Mouse (Mus musculus): ENCODE results near the gene Thrb. TPM values are rescaled to one million over a fixed set of nuclear protein-coding genes. Genes with fewer than 3 reads are reported as not detected.

Gene Thrb
- polyA plus RNA-seq, 1 experiment from 2014 or later = 1.3 TPM

- H3K27ac ChIP-seq (replicated peaks) = no peak overlapping the region
- no peaks in the 10 kb centered on the region for H3K4me1 ChIP-seq
- no peak overlapping the region for H3K4me3 ChIP-seq
- 67% methylated on average over 3 of the region's 3 CpGs for WGBS
- no peak for ATAC-seq (ENCODE audit: low FRiP score, low read depth)
- no peak overlapping the region for H3K4me2 ChIP-seq (replicated peaks)
- H3K9me3 ChIP-seq = no peaks in the 10 kb centered on the region
- no peaks in the 10 kb centered on the region for H3K27me3 ChIP-seq
- no peak overlapping the region for H3K9ac ChIP-seq (replicated peaks)
- H3K36me3 ChIP-seq = no peaks in the 10 kb centered on the region
Measured at GRCm38 (mm10) chr14:17981258-17981657, 321.2 kb downstream of the Thrb start.

- H3K9ac ChIP-seq (replicated peaks) = no peak overlapping the region
- H3K4me3 ChIP-seq = no peak overlapping the region
- no peak for ATAC-seq (ENCODE audit: low FRiP score, low read depth)
- H3K4me1 ChIP-seq = no peaks in the 10 kb centered on the region
- H3K27ac ChIP-seq (replicated peaks) = no peak overlapping the region
- H3K9me3 ChIP-seq = no peaks in the 10 kb centered on the region
- H3K36me3 ChIP-seq = no peaks in the 10 kb centered on the region
- no peak overlapping the region for H3K4me2 ChIP-seq (replicated peaks)
- 83% methylated on average over 5 of the region's 5 CpGs for WGBS
- no peaks in the 10 kb centered on the region for H3K27me3 ChIP-seq
Measured at GRCm38 (mm10) chr14:17982017-17982416, 322.0 kb downstream of the Thrb start.

- H3K27me3 ChIP-seq = no peaks in the 10 kb centered on the region
- H3K9ac ChIP-seq (replicated peaks) = no peak overlapping the region
- no peak for ATAC-seq (ENCODE audit: low FRiP score, low read depth)
- H3K9me3 ChIP-seq = no peaks in the 10 kb centered on the region
- 89% methylated on average over 3 of the region's 3 CpGs for WGBS
- H3K4me3 ChIP-seq = no peak overlapping the region
- no peaks in the 10 kb centered on the region for H3K4me1 ChIP-seq
- H3K36me3 ChIP-seq = no peaks in the 10 kb centered on the region
- no peak overlapping the region for H3K27ac ChIP-seq (replicated peaks)
- H3K4me2 ChIP-seq (replicated peaks) = no peak overlapping the region
Measured at GRCm38 (mm10) chr14:17983390-17983789, 323.3 kb downstream of the Thrb start.

GRCm38 (mm10) chr14:17983839-17984238, 323.8 kb downstream of the Thrb start:
- no peak overlapping the region for H3K4me2 ChIP-seq (replicated peaks)
- no peak overlapping the region for H3K9ac ChIP-seq (replicated peaks)
- H3K4me3 ChIP-seq = no peak overlapping the region
- no peaks in the 10 kb centered on the region for H3K36me3 ChIP-seq
- H3K27me3 ChIP-seq = no peaks in the 10 kb centered on the region
- no peaks in the 10 kb centered on the region for H3K9me3 ChIP-seq
- WGBS = 57% methylated on average over 6 of the region's 6 CpGs
- no peak overlapping the region for H3K27ac ChIP-seq (replicated peaks)
- no peaks in the 10 kb centered on the region for H3K4me1 ChIP-seq
- no peak for ATAC-seq (ENCODE audit: low FRiP score, low read depth)

- Histone ChIP-seq H3K27me3 (no peaks in the 10 kb centered on the region), H3K4me2 (replicated peaks) (no peak overlapping the region), H3K9me3 (no peaks in the 10 kb centered on the region), H3K9ac (replicated peaks) (no peak overlapping the region), H3K27ac (replicated peaks) (no peak overlapping the region), H3K4me1 (no peaks in the 10 kb centered on the region), H3K4me3 (no peak overlapping the region), H3K36me3 (no peaks in the 10 kb centered on the region)
- 95% methylated on average over 2 of the region's 2 CpGs for WGBS
- ATAC-seq (ENCODE audit: low FRiP score, low read depth) = no peak
Measured at GRCm38 (mm10) chr14:17988580-17988979, 328.5 kb downstream of the Thrb start.

GRCm38 (mm10) chr14:17989182-17989581, 329.1 kb downstream of the Thrb start:
- no peaks in the 10 kb centered on the region for H3K4me1 ChIP-seq
- H3K27me3 ChIP-seq = no peaks in the 10 kb centered on the region
- 82% methylated on average over 4 of the region's 4 CpGs for WGBS
- H3K9ac ChIP-seq (replicated peaks) = no peak overlapping the region
- no peaks in the 10 kb centered on the region for H3K36me3 ChIP-seq
- no peak overlapping the region for H3K4me2 ChIP-seq (replicated peaks)
- ATAC-seq (ENCODE audit: low FRiP score, low read depth) = no peak
- no peak overlapping the region for H3K4me3 ChIP-seq
- no peak overlapping the region for H3K27ac ChIP-seq (replicated peaks)
- H3K9me3 ChIP-seq = no peaks in the 10 kb centered on the region

DNA sequence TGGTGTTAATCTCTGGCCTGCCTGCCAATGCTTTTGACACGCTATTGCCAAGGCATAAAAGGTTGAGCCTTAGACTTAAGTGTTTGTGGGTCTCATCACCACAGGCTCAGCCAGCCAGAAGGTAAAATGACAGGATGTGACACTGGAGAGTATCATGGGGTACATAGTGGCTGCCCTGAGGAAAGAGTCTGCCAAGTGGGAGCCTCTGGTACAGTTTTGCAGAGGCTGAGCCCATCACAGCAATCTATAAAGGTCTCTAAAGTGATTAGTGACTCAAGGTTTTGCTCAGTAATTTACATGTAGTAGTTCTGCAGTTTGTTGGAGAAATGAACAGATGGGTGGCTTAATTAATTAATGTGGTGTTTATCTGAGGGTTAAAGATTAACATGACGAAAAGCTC, 330.1 kb downstream of the Thrb start:
- H3K9ac ChIP-seq (replicated peaks) = no peak overlapping the region
- no peak overlapping the region for H3K27ac ChIP-seq (replicated peaks)
- H3K4me3 ChIP-seq = no peak overlapping the region
- H3K27me3 ChIP-seq = no peaks in the 10 kb centered on the region
- WGBS = 61% methylated on average over 2 of the region's 2 CpGs
- H3K4me2 ChIP-seq (replicated peaks) = no peak overlapping the region
- no peaks in the 10 kb centered on the region for H3K36me3 ChIP-seq
- H3K4me1 ChIP-seq = no peaks in the 10 kb centered on the region
- no peak for ATAC-seq (ENCODE audit: low FRiP score, low read depth)
- H3K9me3 ChIP-seq = no peaks in the 10 kb centered on the region

DNA sequence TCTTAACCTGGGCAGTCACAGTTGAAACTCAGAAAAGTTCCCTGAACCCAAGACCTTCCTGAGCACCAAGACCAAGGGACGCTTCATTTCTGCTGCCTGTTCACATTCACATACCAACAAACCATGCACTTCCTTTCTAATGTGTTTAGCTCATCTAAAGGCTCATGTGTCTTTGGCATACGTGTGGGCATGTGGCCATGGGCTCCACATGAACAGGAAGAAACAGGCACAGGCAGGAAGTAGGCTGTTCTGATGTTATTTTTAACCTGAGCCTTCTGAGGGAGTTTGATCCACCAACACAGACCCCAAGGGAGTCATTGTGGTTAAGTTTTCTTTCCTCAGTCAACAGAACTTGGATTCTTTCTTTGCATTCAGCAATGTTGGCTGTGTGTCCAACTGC, 341.8 kb downstream of the Thrb start:
- Histone ChIP-seq H3K27ac (replicated peaks) (no peak overlapping the region), H3K9me3 (no peaks in the 10 kb centered on the region), H3K27me3 (no peaks in the 10 kb centered on the region), H3K4me2 (replicated peaks) (no peak overlapping the region), H3K36me3 (no peaks in the 10 kb centered on the region), H3K9ac (replicated peaks) (no peak overlapping the region), H3K4me3 (no peak overlapping the region), H3K4me1 (no peaks in the 10 kb centered on the region)
- whole genome bisulfite sequencing = 80% methylated on average over 2 of the region's 2 CpGs
- ATAC-seq (ENCODE audit: low FRiP score, low read depth) = no peak

- Histone ChIP-seq H3K4me1 (no peaks in the 10 kb centered on the region), H3K4me2 (replicated peaks) (no peak overlapping the region), H3K4me3 (no peak overlapping the region), H3K27me3 (no peaks in the 10 kb centered on the region), H3K36me3 (no peaks in the 10 kb centered on the region), H3K9ac (replicated peaks) (no peak overlapping the region), H3K27ac (replicated peaks) (no peak overlapping the region), H3K9me3 (no peaks in the 10 kb centered on the region)
- WGBS = 91% methylated on average over 1 of the region's 1 CpGs
- no peak for ATAC-seq (ENCODE audit: low FRiP score, low read depth)
Measured at GRCm38 (mm10) chr14:18003686-18004085, 343.6 kb downstream of the Thrb start.

- Histone ChIP-seq H3K27ac (replicated peaks) (no peak overlapping the region), H3K4me1 (no peaks in the 10 kb centered on the region), H3K4me2 (replicated peaks) (no peak overlapping the region), H3K9me3 (no peaks in the 10 kb centered on the region), H3K27me3 (no peaks in the 10 kb centered on the region), H3K4me3 (no peak overlapping the region), H3K9ac (replicated peaks) (no peak overlapping the region), H3K36me3 (no peaks in the 10 kb centered on the region)
- 89% methylated on average over 3 of the region's 3 CpGs for WGBS
- no peak for ATAC-seq (ENCODE audit: low FRiP score, low read depth)
Measured at GRCm38 (mm10) chr14:18008524-18008923, 348.5 kb downstream of the Thrb start.

- no peak for ATAC-seq (ENCODE audit: low FRiP score, low read depth)
- H3K4me1 ChIP-seq = no peaks in the 10 kb centered on the region
- H3K27me3 ChIP-seq = no peaks in the 10 kb centered on the region
- no peaks in the 10 kb centered on the region for H3K9me3 ChIP-seq
- no peak overlapping the region for H3K27ac ChIP-seq (replicated peaks)
- H3K36me3 ChIP-seq = no peaks in the 10 kb centered on the region
- no peak overlapping the region for H3K9ac ChIP-seq (replicated peaks)
- no peak overlapping the region for H3K4me2 ChIP-seq (replicated peaks)
- no peak overlapping the region for H3K4me3 ChIP-seq
- 87% methylated on average over 5 of the region's 5 CpGs for WGBS
Measured at GRCm38 (mm10) chr14:18016604-18017003, 356.5 kb downstream of the Thrb start.

- ATAC-seq (ENCODE audit: low FRiP score, low read depth) = no peak
- H3K4me3 ChIP-seq = no peak overlapping the region
- no peaks in the 10 kb centered on the region for H3K36me3 ChIP-seq
- no peak overlapping the region for H3K9ac ChIP-seq (replicated peaks)
- H3K9me3 ChIP-seq = no peaks in the 10 kb centered on the region
- no peaks in the 10 kb centered on the region for H3K4me1 ChIP-seq
- H3K27me3 ChIP-seq = no peaks in the 10 kb centered on the region
- H3K4me2 ChIP-seq (replicated peaks) = no peak overlapping the region
- 78% methylated on average over 4 of the region's 4 CpGs for WGBS
- H3K27ac ChIP-seq (replicated peaks) = no peak overlapping the region
Measured at GRCm38 (mm10) chr14:18020128-18020527, 360.1 kb downstream of the Thrb start.

DNA sequence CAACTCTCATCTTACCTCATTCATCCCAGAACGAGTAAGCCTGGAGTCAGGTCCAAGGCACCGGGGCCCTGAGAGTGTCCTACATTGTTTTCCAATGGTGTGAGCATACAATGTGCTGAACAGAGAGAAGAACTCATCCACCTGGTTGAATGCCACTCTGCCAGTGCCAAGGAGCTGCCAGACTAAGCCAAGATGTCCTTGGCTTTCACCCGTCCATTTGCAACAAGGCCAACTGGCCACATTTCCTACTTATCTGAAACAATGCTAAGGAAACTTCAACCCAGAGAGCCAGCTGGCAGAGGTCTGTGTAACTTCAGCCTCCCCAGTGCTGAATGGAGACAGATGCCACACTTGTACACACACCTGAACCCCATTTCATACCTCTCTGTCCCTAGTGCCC, 360.6 kb downstream of the Thrb start:
- no peak for ATAC-seq (ENCODE audit: low FRiP score, low read depth)
- Histone ChIP-seq H3K4me2 (replicated peaks) (no peak overlapping the region), H3K4me1 (no peaks in the 10 kb centered on the region), H3K36me3 (no peaks in the 10 kb centered on the region), H3K27me3 (no peaks in the 10 kb centered on the region), H3K9me3 (no peaks in the 10 kb centered on the region), H3K9ac (replicated peaks) (no peak overlapping the region), H3K27ac (replicated peaks) (no peak overlapping the region), H3K4me3 (no peak overlapping the region)
- WGBS = 91% methylated on average over 3 of the region's 3 CpGs

Measured in midbrain, embryonic 12.5 days (tissue).